Mouse (Mus musculus): Measurements from ENCODE around the gene Slc6a19.
"Not testable (repeated sequence)": the region's sequence is repeated elsewhere in the genome, so short reads cannot be mapped to it uniquely, and the experiment has no call there.

Gene Slc6a19

GRCm38 (mm10) chr13:73713204-73713603, 8.5 kb upstream of the Slc6a19 start:
- no peak for DNase-seq (ENCODE audit: low read depth, low spot score)

GRCm38 (mm10) chr13:73712228-73712627, 7.6 kb upstream of the Slc6a19 start:
- no peak for DNase-seq (ENCODE audit: low read depth, low spot score)

GRCm38 (mm10) chr13:73711803-73712202, 7.1 kb upstream of the Slc6a19 start:
- DNase-seq (ENCODE audit: low read depth, low spot score): no peak

- DNase-seq (ENCODE audit: low read depth, low spot score): no peak
Observed at GRCm38 (mm10) chr13:73711221-73711620, 6.6 kb upstream of the Slc6a19 start.

GRCm38 (mm10) chr13:73709491-73709890, 4.8 kb upstream of the Slc6a19 start:
- no peak for DNase-seq (ENCODE audit: low read depth, low spot score)

GRCm38 (mm10) chr13:73703486-73703885, 1.2 kb downstream of the Slc6a19 start:
- DNase-seq (ENCODE audit: low read depth, low spot score): not testable (repeated sequence)

GRCm38 (mm10) chr13:73702776-73703175, 1.9 kb downstream of the Slc6a19 start:
- no peak for DNase-seq (ENCODE audit: low read depth, low spot score)

GRCm38 (mm10) chr13:73701161-73701883, 3.3 kb downstream of the Slc6a19 start:
- DNase-seq (ENCODE audit: low read depth, low spot score): no peak

GRCm38 (mm10) chr13:73700554-73700953, 4.1 kb downstream of the Slc6a19 start:
- no peak for DNase-seq (ENCODE audit: low read depth, low spot score)

- no peak for DNase-seq (ENCODE audit: low read depth, low spot score)
Observed at GRCm38 (mm10) chr13:73699714-73700113, 5.0 kb downstream of the Slc6a19 start.

GRCm38 (mm10) chr13:73696529-73696928, 8.1 kb downstream of the Slc6a19 start:
- no peak for DNase-seq (ENCODE audit: low read depth, low spot score)

GRCm38 (mm10) chr13:73694972-73695371, 9.7 kb downstream of the Slc6a19 start:
- no peak for DNase-seq (ENCODE audit: low read depth, low spot score)

- DNase-seq (ENCODE audit: low read depth, low spot score): no peak
Observed at GRCm38 (mm10) chr13:73693333-73693732, 11.3 kb downstream of the Slc6a19 start.

GRCm38 (mm10) chr13:73692249-73692868, 12.3 kb downstream of the Slc6a19 start:
- peak; percentile 87 for DNase-seq (ENCODE audit: low read depth, low spot score)

GRCm38 (mm10) chr13:73688934-73689333, 15.7 kb downstream of the Slc6a19 start:
- DNase-seq (ENCODE audit: low read depth, low spot score): no peak

GRCm38 (mm10) chr13:73687601-73688000, 17.1 kb downstream of the Slc6a19 start:
- DNase-seq (ENCODE audit: low read depth, low spot score): no peak

- no peak for DNase-seq (ENCODE audit: low read depth, low spot score)
Observed at GRCm38 (mm10) chr13:73685502-73685901, 19.2 kb downstream of the Slc6a19 start.

- DNase-seq (ENCODE audit: low read depth, low spot score): no peak
Observed at GRCm38 (mm10) chr13:73684412-73684811, 20.3 kb downstream of the Slc6a19 start.

- no peak for DNase-seq (ENCODE audit: low read depth, low spot score)
Observed at GRCm38 (mm10) chr13:73683682-73684081, 21.0 kb downstream of the Slc6a19 start.

GRCm38 (mm10) chr13:73682226-73682625, 22.4 kb downstream of the Slc6a19 start:
- DNase-seq (ENCODE audit: low read depth, low spot score): no peak

GRCm38 (mm10) chr13:73680394-73680793, 24.3 kb downstream of the Slc6a19 start:
- DNase-seq (ENCODE audit: low read depth, low spot score): no peak

- DNase-seq (ENCODE audit: low read depth, low spot score): no peak
Observed at GRCm38 (mm10) chr13:73679311-73679710, 25.4 kb downstream of the Slc6a19 start.

GRCm38 (mm10) chr13:73677853-73678252, 26.8 kb downstream of the Slc6a19 start, which contains the start of gene Slc6a18:
Slc6a18 (minus strand) TSS chr13:73678023.
- DNase-seq (ENCODE audit: low read depth, low spot score): no peak

Data from ES-CJ7 (cell line).